ENCODE assay signal across 10 mouse cellular contexts in genomic region chr1:151766976-151767654, GRCm38 (mm10). TPM values are rescaled to one million over a fixed set of nuclear protein-coding genes. Genes with fewer than 3 reads are reported as not detected.
DNase-seq lines count a peak whose midpoint lies in the region; ATAC-seq and TF ChIP-seq lines count a peak whose summit lies in the region.
"Had no signal": no experiment of that assay in that cellular context is flagged by ENCODE, and none has a peak within 500 bp of the region (broad histone marks: within the 10 kb centered on the region; RNA-seq: fewer than 3 reads in every experiment).

No protein-coding gene starts in this region.

- H3K4me3 ChIP-seq in kidney, adult 2 months (ENCODE audit: insufficient read depth, low read depth, low read length): no peak overlapping the region
- H3K4me3 ChIP-seq in E14TG2a.4 (replicated peaks; ENCODE audit: low read length): no peak overlapping the region
- no peak overlapping the region for H3K4me3 ChIP-seq in heart, embryonic 10.5 days
- H3K4me3 ChIP-seq: hindbrain, embryonic 13.5 days had no signal

- H3K9me3 ChIP-seq in E14TG2a.4 (ENCODE audit: low read length): no peaks in the 10 kb centered on the region
- H3K9me3 ChIP-seq in heart, embryonic 10.5 days: no peaks in the 10 kb centered on the region
- H3K9me3 ChIP-seq: hindbrain, embryonic 13.5 days had no signal

- DNase-seq in kidney, adult 2 months: no peak
- no peak for DNase-seq in kidney, adult 9 months
- peak; percentile 37 for DNase-seq in 416B (ENCODE audit: low read depth)
- no peak for DNase-seq in heart, postnatal 25 days (ENCODE audit: low spot score)
- DNase-seq in heart, embryonic 10.5 days (ENCODE audit: low spot score): no peak
- DNase-seq: gastrocnemius, postnatal 36 days; kidney, postnatal 4 days had no signal

- H3K27ac ChIP-seq in kidney, adult 2 months (ENCODE audit: insufficient read depth, low read depth, low read length): no peak overlapping the region
- no peak overlapping the region; the same call in 1 of the 2 replicates for H3K27ac ChIP-seq in heart, embryonic 10.5 days
- H3K27ac ChIP-seq: hindbrain, embryonic 13.5 days had no signal

- intact Hi-C loops in heart, postnatal 25 days (cut with DNase I): no loop called here

- 0 out of 2 replicates have a peak, but pooled peaks have one; percentile 14 for TF ChIP-seq CTCF in kidney, adult 2 months (conservative IDR thresholded peaks at IDR 0.05; ENCODE audit: insufficient read depth, insufficient read length, low read depth, low read length)
- peak; percentile 82 for TF ChIP-seq CTCF in E14TG2a.4 (conservative IDR thresholded peaks at IDR 0.05; ENCODE audit: low read length)

- H3K4me1 ChIP-seq in kidney, adult 2 months (ENCODE audit: control insufficient read depth, insufficient read depth, low read length): no peaks in the 10 kb centered on the region
- H3K4me1 ChIP-seq in E14TG2a.4 (replicated peaks; ENCODE audit: low read depth, low read length): no peaks in the 10 kb centered on the region
- H3K4me1 ChIP-seq in heart, embryonic 10.5 days: 0 out of 2 replicates have a peak, but pooled peaks cover 4% of the 10 kb centered on the region

- no peak for TF ChIP-seq POLR2A in kidney, adult 2 months (IDR thresholded peaks at IDR 0.05; ENCODE audit: low read depth, low read length)

- 91% methylated on average over 3 of the region's 3 CpGs for WGBS in kidney, adult 2 months
- 85% methylated on average over 3 of the region's 3 CpGs for WGBS in heart, embryonic 10.5 days

- no peaks in the 10 kb centered on the region for H3K27me3 ChIP-seq in kidney, adult 2 months (replicated peaks; ENCODE audit: control insufficient read depth, insufficient read depth, low read length)
- H3K27me3 ChIP-seq in E14TG2a.4 (ENCODE audit: insufficient read depth, low read length): no peaks in the 10 kb centered on the region
- H3K27me3 ChIP-seq in heart, embryonic 10.5 days (ENCODE audit: insufficient read depth, poor library complexity, severe bottlenecking): no peaks in the 10 kb centered on the region
- H3K27me3 ChIP-seq: hindbrain, embryonic 13.5 days had no signal

- H3K36me3 ChIP-seq in kidney, adult 2 months (ENCODE audit: control insufficient read depth, insufficient read depth, low read length): peaks cover 3% of the 10 kb centered on the region
- peaks cover 21% of the 10 kb centered on the region for H3K36me3 ChIP-seq in E14TG2a.4 (ENCODE audit: insufficient read depth, low read length)
- H3K36me3 ChIP-seq in heart, embryonic 10.5 days: peaks cover 21% of the 10 kb centered on the region

- ATAC-seq in granulocyte monocyte progenitor cell, adult 5-6 weeks (replicated peaks; ENCODE audit: poor library complexity, severe bottlenecking): peak; percentile 56; the same call in 1 of the 2 replicates

RNA-seq across cellular contexts. Expression of gene Edem3, which starts 11.9 kb away (rescaled TPM):
- 9.0 and 9.5 TPM in 2 replicates for polyA plus RNA-seq in kidney, adult 2 months (2012; rRNA removed)
- total RNA-seq in granulocyte monocyte progenitor cell, adult 5-6 weeks (2014; fragmentation: Nextera tagmentation): 22.0 and 24.1 TPM in 2 replicates
- total RNA-seq in granulocyte monocyte progenitor cell, adult 5-6 weeks (2017): 39.4 and 41.5 TPM in 2 replicates
- 10 to 100 TPM; 19.7 to 22.1 TPM for total RNA-seq in heart, postnatal 25 days (2021)
- 15.0 and 20.3 TPM in 2 replicates for polyA plus RNA-seq in heart, embryonic 10.5 days (2016; fragmentation: Nextera tagmentation; extraction: Ambion mirVana)
